Mouse (Mus musculus): ENCODE results near the gene Sptb. TPM values are rescaled to one million over a fixed set of nuclear protein-coding genes. Genes with fewer than 3 reads are reported as not detected.

Sptb gene
- total and polyA plus RNA-seq, 3 experiments, result 17.9 to 85.1 (median 35.4) TPM

DNA sequence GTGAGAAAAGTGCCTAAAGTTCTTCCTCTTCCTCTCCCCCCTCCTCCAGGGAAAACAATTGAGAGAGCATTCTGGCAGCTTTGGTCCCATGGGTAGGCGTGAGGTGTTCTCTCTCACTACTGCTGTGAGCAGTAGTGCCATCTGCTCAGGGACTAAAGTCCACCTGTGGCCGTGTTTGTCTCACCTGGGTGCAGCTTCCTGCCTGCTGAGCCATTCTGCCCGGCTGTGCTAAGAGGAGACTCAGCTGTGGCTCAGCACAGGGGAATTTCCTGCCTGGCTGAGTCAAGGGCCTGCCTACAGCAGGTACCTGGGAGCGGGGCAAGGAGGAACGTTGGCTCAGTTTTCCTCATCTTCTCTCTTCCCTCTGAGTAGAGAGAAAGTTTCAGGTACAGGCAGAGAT is 152.1 kb downstream of the Sptb start:
- no peak for TF ChIP-seq NRF1 (IDR thresholded peaks at IDR 0.05; ENCODE audit: insufficient read depth, low read depth, low read length, poor library complexity, severe bottlenecking)
- TF ChIP-seq GABPA (IDR thresholded peaks at IDR 0.05; ENCODE audit: low read depth, low read length), result no peak
- TF ChIP-seq CHD1 (IDR thresholded peaks at IDR 0.05; ENCODE audit: low read depth, low read length), result no peak
- no peak for TF ChIP-seq MYB (IDR thresholded peaks at IDR 0.05; ENCODE audit: low read depth, low read length)
- TF ChIP-seq JUND (IDR thresholded peaks at IDR 0.05; ENCODE audit: low read depth, low read length), result no peak
- no peak for TF ChIP-seq ZNF384 (IDR thresholded peaks at IDR 0.05; ENCODE audit: low read depth, low read length)
- TF ChIP-seq USF1 (IDR thresholded peaks at IDR 0.05; ENCODE audit: low read depth, low read length), result no peak
- no peak for TF ChIP-seq EP300 (IDR thresholded peaks at IDR 0.05; ENCODE audit: low read depth in 1 of 2, low read length in 2 of 2)
- no peak for TF ChIP-seq POLR2AphosphoS5 (IDR thresholded peaks at IDR 0.05; ENCODE audit: borderline replicate concordance, low read depth, low read length)
- Histone ChIP-seq H3K9me3 (replicated peaks; ENCODE audit: insufficient read depth, low read length) (no peaks in the 10 kb centered on the region), H3K4me1 (ENCODE audit: control insufficient read depth in 1 of 2, insufficient read depth in 2 of 2, low read length in 2 of 2) (peaks cover 1 to 18% of the 10 kb centered on the region in 2 experiments), H3K4me3 (ENCODE audit: control insufficient read depth in 1 of 2, insufficient read depth in 1 of 2, low read depth in 2 of 2, low read length in 2 of 2) (no peak overlapping the region), H3K36me3 (ENCODE audit: control insufficient read depth in 1 of 2, insufficient read depth in 2 of 2, low read length in 2 of 2) (peaks cover 0 to 11% of the 10 kb centered on the region in 2 experiments; a peak in 2 of 4 replicates), H3K79me2 (ENCODE audit: control insufficient read depth, insufficient read depth, low read length, poor library complexity) (no peaks in the 10 kb centered on the region), H3K27ac (ENCODE audit: control insufficient read depth, low read depth, low read length) (no peak overlapping the region), H3K9ac (ENCODE audit: control insufficient read depth, low read depth, low read length, poor library complexity, severe bottlenecking) (no peak overlapping the region), H3K27me3 (ENCODE audit: control insufficient read depth in 1 of 2, insufficient read depth in 2 of 2, low read length in 2 of 2) (no peaks in the 10 kb centered on the region)
- DNase-seq (ENCODE audit: low read depth, low spot score), result no peak

DNA sequence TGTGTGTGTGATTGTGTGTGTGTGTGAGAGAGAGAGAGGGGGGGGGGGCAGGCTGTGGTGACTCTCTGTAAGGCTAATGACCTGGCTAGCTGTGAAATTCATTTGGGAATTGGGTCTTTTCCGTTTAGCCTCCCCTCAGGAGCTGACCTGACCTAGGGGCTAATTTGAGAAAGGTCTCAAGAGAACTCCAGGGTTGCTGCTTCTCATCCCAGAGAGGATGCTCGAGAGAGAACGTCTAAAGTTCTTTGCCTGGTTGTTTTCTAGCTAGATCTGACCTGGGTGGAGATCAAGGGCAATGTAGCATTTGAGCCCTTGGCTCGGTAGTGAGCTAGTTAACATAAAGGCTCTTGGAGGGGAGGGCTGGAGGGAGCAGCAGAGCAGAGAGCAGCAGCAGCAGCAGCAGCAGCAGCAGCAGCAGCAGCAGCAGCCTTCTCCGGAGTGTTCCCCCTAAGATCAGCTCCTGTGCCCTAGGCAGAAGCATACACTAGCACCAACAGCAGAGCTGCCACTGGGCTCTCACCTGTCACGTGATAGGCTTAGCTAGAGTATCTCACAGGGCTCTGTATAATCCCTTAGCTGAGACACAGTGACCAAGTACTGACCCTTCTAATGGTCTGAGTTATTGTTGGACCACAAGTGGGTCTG is 153.5 kb downstream of the Sptb start:
- Histone ChIP-seq H3K9me3 (replicated peaks; ENCODE audit: insufficient read depth, low read length) (no peaks in the 10 kb centered on the region), H3K4me3 (ENCODE audit: control insufficient read depth in 1 of 2, insufficient read depth in 1 of 2, low read depth in 2 of 2, low read length in 2 of 2) (no peak overlapping the region), H3K27ac (ENCODE audit: control insufficient read depth, low read depth, low read length) (no peak overlapping the region), H3K9ac (ENCODE audit: control insufficient read depth, low read depth, low read length, poor library complexity, severe bottlenecking) (no peak overlapping the region), H3K79me2 (ENCODE audit: control insufficient read depth, insufficient read depth, low read length, poor library complexity) (no peaks in the 10 kb centered on the region), H3K36me3 (ENCODE audit: control insufficient read depth in 1 of 2, insufficient read depth in 2 of 2, low read length in 2 of 2) (peaks cover 0 to 18% of the 10 kb centered on the region in 2 experiments; a peak in 2 of 4 replicates), H3K4me1 (ENCODE audit: control insufficient read depth in 1 of 2, insufficient read depth in 2 of 2, low read length in 2 of 2) (peaks cover 7 to 27% of the 10 kb centered on the region in 2 experiments), H3K27me3 (ENCODE audit: control insufficient read depth in 1 of 2, insufficient read depth in 2 of 2, low read length in 2 of 2) (no peaks in the 10 kb centered on the region)
- TF ChIP-seq USF2 (IDR thresholded peaks at IDR 0.05; ENCODE audit: borderline replicate concordance in 1 of 2, insufficient read depth in 1 of 2, low read depth in 1 of 2, low read length in 2 of 2) (no peak), KAT2A (conservative IDR thresholded peaks at IDR 0.05; ENCODE audit: low read depth, low read length) (no peak), GATA1 (IDR thresholded peaks at IDR 0.05; ENCODE audit: low read depth, low read length) (no peak), CTCF (IDR thresholded peaks at IDR 0.05 in 2 of 3, conservative IDR thresholded peaks at IDR 0.05 in 1 of 3; ENCODE audit: control insufficient read depth in 1 of 3, insufficient read depth in 1 of 3, low read depth in 2 of 3, low read length in 3 of 3, poor library complexity in 1 of 3, severe bottlenecking in 1 of 3) (no peak), TCF12 (IDR thresholded peaks at IDR 0.05; ENCODE audit: low read depth, low read length) (no peak), HCFC1 (IDR thresholded peaks at IDR 0.05; ENCODE audit: low read depth, low read length) (no peak), ZC3H11A (IDR thresholded peaks at IDR 0.05; ENCODE audit: low read depth, low read length) (no peak), UBTF (IDR thresholded peaks at IDR 0.05; ENCODE audit: borderline replicate concordance, insufficient read depth, low read depth, low read length) (no peak), MAFK (IDR thresholded peaks at IDR 0.05; ENCODE audit: borderline replicate concordance, low read depth, low read length) (no peak), ZNF384 (IDR thresholded peaks at IDR 0.05; ENCODE audit: low read depth, low read length) (no peak), NELFE (IDR thresholded peaks at IDR 0.05; ENCODE audit: low read depth, low read length) (no peak), GABPA (IDR thresholded peaks at IDR 0.05; ENCODE audit: low read depth, low read length) (no peak), MXI1 (IDR thresholded peaks at IDR 0.05; ENCODE audit: low read depth, low read length) (no peak), SIN3A (IDR thresholded peaks at IDR 0.05; ENCODE audit: low read length) (no peak), ZKSCAN1 (IDR thresholded peaks at IDR 0.05; ENCODE audit: low read depth, low read length) (no peak), E2F4 (IDR thresholded peaks at IDR 0.05; ENCODE audit: borderline replicate concordance, low read depth, low read length) (no peak), POLR2AphosphoS2 (IDR thresholded peaks at IDR 0.05; ENCODE audit: low read length) (no peak)
- no peak for DNase-seq (ENCODE audit: low read depth, low spot score)

All from MEL (cell line).